Mouse (Mus musculus) kidney, adult 2 months (tissue): ENCODE measurements around the gene Bcr.

Source experiments
- CTCF ChIP-seq: fragments of 200-500 bp; conservative IDR thresholded peaks from 2 replicates; pipeline ENCODE4 v1.5.1; 2011; ENCODE audit warnings: low read depth, mild to moderate bottlenecking, control low read depth, low read length, moderate library complexity, mixed read lengths; ENCODE audit not compliant: insufficient read depth, insufficient read length
- POLR2A ChIP-seq: fragments of 200-500 bp; IDR thresholded peaks from one replicate; pipeline ENCODE4 v1.6.1; 2011; ENCODE audit warnings: low read depth, low read length, control low read depth

DNA sequence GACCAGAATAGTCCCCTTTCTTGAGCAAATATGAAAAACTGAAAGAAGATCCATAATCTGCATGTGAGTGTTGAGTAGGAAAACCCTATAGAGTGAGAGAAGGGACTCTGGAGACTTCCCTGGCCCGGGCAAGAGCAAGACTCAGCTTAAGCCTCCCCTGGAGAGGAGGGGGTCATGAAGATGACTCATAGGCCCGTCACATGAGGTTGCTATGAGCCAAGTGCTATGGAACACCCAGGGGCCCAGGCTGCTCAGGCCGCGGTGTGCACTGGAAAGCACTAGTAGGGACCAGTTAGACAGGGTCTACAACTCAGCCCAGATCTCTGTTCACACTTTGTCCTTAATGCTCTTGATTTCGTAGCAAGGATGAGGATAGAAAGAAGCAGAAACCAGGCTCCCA is 54.8 kb downstream of the Bcr start:
- TF ChIP-seq CTCF (no peak), POLR2A (no peak)
